Mouse (Mus musculus) splenic B cell, adult 2 months (primary cell): ENCODE measurements at regions not wholly inside any gene's neighbourhood (a gene's known extent, or its start where the extent isn't known, plus 50 kb on each side); places are given as distances from the start of the nearest gene placed in this dataset.

Experiments
- DNase-seq: peaks from one replicate; pipeline ENCODE4 v3.0.0-alpha.2; 2011; ENCODE audit warnings: low read depth, low spot score
- H3K27me3 ChIP-seq: 2 replicates; pipeline ENCODE4 v1.6.1; 2012; ENCODE audit warnings: mild to moderate bottlenecking, low read length, moderate library complexity, mixed read lengths; ENCODE audit not compliant: control insufficient read depth, poor library complexity, insufficient read depth, severe bottlenecking
- H3K36me3 ChIP-seq: 2 replicates; pipeline ENCODE4 v1.6.1; 2012; ENCODE audit warnings: mild to moderate bottlenecking, low read length, moderate library complexity, mixed read lengths; ENCODE audit not compliant: control insufficient read depth, poor library complexity, insufficient read depth, severe bottlenecking

DNA sequence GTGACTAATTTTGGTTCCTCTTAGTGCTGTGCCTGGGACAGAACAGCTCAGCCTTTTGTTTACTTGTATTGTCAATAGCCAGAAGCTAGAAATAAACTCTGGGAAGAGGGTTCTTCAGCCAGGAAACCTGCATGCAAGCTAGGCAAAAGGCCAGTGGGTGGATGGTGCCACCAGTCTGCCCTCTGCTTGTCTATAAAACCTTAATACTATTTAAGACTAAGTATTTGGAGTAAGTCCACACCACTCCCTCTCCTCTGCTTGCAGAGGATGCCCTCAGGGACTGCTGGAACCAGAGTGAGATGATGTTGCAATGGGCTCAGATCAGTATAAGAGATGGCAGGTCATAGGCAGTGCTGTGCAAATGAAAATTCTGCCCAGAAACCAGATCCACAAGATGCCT lies 53.5 kb upstream of the Nampt start:
- Histone ChIP-seq H3K27me3 (no peaks in the 10 kb centered on the region), H3K36me3 (no peaks in the 10 kb centered on the region)
- no peak for DNase-seq

DNA sequence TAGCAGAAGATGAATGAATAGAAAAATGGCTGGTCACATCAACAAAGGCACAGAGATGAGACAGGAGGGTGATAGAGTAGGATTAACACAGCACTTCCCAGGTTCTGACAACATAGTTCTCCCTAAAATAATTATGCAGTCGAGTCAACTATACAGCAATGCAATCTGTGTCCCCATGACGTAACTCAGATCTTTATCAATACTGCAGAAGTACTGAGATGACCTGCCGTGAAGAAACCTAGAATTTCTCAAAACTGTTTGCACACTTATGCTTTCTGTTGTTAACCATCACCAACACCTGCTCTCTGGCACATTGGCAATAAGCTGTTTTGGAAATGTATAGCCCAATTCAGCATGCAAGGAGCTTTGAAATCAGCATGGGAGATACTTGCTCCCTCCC lies 52.8 kb upstream of the Nampt start:
- no peak for DNase-seq
- Histone ChIP-seq H3K36me3 (no peaks in the 10 kb centered on the region), H3K27me3 (no peaks in the 10 kb centered on the region)

DNA sequence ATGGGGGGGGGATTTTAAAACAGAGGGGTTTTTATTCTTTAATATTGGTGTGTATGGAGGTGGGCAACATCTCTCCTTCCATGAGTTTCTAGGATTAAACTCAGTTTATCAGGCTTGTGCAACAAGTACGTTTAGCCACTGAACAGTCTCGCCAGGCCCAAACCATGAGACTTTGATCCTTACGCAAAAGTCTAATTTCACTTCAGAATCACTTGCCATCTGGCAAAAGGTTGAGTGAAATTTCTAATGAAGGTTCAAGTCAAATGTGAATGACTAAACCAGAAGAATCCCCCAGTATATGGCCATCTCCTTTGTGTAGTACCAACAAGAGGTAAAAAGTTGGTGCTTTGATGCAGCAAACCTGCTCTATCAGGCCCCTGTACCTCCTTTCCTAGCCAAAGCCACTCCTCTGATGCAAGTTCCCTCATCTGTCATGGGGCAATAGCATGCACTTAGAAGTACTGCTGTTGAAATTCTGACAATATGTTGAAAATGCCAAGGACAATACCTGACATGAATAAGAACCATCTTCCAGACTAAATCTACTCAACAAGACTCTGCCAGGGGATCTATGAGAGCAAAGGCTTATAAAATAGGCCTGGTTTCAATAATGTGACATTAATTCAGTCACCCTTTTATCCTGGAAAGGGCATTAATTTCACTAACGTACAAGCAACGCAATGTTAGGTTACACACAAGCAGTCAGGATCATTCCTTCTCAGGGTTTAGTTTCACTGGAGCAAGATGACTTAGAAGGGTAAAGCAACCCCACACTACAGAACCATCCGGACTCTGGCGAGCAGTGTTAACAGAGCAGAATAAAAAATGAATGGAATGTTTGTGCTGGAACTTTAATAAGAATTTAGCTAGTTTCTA lies 51.9 kb upstream of the Nampt start:
- DNase-seq: no peak
- Histone ChIP-seq H3K36me3 (no peaks in the 10 kb centered on the region), H3K27me3 (no peaks in the 10 kb centered on the region)

DNA sequence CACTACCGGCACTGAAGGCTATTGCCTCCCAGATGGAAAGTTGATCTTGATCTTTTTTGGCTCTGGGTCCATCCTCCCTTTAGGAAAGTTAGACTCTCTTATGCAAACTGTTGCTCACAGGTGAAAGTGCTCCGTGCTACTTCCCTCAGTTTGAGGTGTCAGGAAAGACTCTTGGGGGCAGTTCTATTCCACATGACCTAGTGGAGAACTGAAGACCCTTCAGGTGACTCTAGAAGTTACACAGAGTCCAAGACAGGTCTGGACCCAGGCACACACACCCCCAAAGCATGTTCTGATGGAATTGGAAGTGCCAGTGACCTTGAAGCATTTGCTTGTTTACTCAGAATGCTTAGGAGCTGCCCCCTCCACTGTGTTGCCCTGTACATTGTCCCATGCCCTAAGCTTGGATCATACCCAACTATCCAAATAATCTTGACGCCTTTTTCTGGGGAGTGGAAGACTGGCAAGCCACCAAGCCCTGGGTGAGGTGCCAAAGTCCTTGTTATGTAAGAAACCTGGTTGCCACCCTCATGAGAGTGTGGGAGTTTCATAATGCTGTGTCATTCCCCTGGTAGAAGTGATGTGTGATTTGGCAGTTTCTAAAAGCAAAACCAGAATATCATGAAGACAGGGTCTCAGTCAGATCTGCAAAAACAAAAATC lies 51.1 kb upstream of the Nampt start:
- H3K36me3 ChIP-seq: no peaks in the 10 kb centered on the region
- H3K27me3 ChIP-seq: no peaks in the 10 kb centered on the region
- no peak for DNase-seq

DNA sequence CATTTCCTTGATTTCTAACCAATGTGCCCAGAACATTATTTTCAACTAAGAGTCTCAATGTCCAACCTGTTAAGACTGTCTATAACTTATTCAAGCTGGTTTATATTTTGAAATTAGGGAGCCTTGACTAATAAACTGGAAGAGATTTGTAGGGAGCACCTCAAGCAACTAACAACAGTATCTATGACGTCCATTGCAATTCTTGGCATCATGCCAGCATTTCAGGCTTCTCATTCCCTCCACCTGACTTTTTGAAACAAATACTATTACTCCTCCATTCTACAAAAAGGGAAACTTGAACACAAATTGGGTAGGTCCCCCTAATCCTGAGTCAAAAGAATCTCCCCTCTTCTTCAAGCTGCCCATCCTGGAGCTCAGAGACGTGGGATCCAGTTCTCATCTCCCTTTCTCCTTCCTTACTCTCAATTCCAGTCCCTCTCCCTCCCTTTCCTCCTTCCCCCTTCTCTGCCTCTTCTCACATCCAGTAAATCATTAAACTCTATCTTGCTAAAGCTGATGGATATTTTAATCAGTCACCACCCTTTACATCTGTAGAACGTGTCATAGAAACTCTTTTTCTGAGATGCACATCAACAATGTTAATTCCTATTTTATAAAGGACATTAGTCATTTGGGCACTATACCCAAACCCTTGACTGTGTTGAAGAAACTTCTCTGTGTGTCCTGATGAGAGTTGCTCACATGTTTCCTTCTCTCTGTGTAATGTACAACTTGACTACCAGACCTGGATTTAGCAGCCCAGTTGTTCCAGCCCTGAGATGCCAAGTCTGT lies 50.4 kb upstream of the Nampt start:
- no peak for DNase-seq
- Histone ChIP-seq H3K36me3 (no peaks in the 10 kb centered on the region), H3K27me3 (no peaks in the 10 kb centered on the region)
